ENCODE assay signal across 7 mouse cellular contexts in the genomic region with DNA sequence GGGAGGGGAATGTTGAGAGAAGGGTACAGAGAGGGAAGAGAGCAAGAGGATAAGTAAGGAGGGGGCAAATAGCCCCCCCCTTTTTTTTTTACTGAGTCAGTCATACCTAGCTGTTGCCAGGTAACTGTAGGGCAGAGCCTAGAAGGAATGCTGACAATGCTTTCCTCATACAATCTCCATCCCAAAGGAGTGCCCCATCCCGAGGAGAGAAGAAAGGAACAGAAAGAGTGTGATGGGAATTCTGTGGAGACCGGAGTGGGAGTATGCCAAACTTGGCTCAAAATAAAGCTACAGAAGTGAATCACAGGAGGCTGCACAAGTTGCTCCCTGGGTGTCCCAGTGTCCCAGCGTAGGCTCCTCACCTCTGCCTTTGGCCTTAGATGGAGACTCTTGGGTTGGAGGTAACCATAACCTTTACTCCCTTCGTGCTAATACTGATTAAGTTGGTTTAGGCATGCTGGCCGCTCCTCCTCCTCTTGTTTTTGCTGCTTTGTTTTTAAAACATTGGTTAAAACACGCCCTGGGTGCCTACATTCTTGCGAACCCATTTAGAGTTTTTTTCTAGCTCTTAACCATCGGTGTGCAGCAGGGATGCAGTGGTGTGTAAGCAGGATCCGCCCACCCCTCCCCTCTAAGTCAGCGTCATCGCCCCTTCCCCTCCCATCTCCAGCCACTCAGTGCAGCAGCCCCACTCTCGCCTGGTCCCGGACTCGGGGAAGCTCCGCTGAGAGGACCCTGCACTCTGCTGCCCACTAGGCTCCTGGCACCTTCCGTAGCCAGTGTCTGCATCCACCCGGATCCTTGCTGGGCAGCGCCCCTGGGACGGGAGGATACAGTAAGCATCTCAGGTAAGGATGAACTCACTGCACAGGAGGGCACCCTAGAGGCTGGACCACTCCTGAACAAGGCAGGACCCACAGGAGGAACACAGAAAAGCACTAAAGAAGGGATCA. TPM values are rescaled to one million over a fixed set of nuclear protein-coding genes. Genes with fewer than 3 reads are reported as not detected.
A peak's percentile ranks its signal among the peaks of the same experiment; 100 is the strongest.
DNase-seq lines count a peak whose midpoint lies in the region; ATAC-seq lines count a peak whose summit lies in the region.

Gene Prss35, plus strand, starts transcription at position 691 of the 953 bp plus-strand sequence.

- peak; percentile 63 to 64 for DNase-seq in right cerebral cortex, postnatal 10 days (ENCODE audit: low spot score in 2 of 2)
- DNase-seq in right cerebral cortex, adult 18-20 months, result no peak
- DNase-seq in embryo, embryonic 9.5 days (ENCODE audit: extremely low spot score), result peak; percentile 57
- DNase-seq in heart, postnatal 4 days, result peak; percentile 28
- DNase-seq in right cerebral cortex, postnatal 25 days, result peak; percentile 29
- no peak for DNase-seq in thymus, postnatal 14 days

- H3K27ac ChIP-seq in liver, embryonic 12.5 days, result no peak within 1 kb of the TSS

- peak within 1 kb of the TSS; percentile 35 for H3K4me2 ChIP-seq in liver, embryonic 12.5 days

- no peak within 1 kb of the TSS for H3K4me3 ChIP-seq in liver, embryonic 12.5 days

- ATAC-seq in liver, embryonic 12.5 days, result no peak

- no peaks in the 10 kb centered on the region for H3K4me1 ChIP-seq in liver, embryonic 12.5 days

- WGBS in liver, embryonic 12.5 days (ENCODE audit: insufficient replicate concordance), result 5% methylated on average over 19 of the region's 19 CpGs

- no peaks in the 10 kb centered on the region for H3K9me3 ChIP-seq in liver, embryonic 12.5 days (replicated peaks)

- no peak within 1 kb of the TSS for H3K9ac ChIP-seq in liver, embryonic 12.5 days

- H3K36me3 ChIP-seq in liver, embryonic 12.5 days, result no peaks in the 10 kb centered on the region

- peaks cover 20% of the 10 kb centered on the region; the same call in 1 of the 2 replicates for H3K27me3 ChIP-seq in liver, embryonic 12.5 days (replicated peaks)

RNA-seq across cellular contexts. Expression of gene Prss35, which starts in this region (rescaled TPM):
- total RNA-seq in heart, postnatal 4 days (2021), result 1 to 10 TPM; 6.6 to 7.7 TPM
- 0.58 and 1.3 TPM in 2 replicates for polyA plus RNA-seq in liver, embryonic 12.5 days (2016; fragmentation: Nextera tagmentation; extraction: Ambion mirVana)

Comparison
In these comparisons a context has a peak if more than half of its experiments do, and no peak if none do; other contexts are left out.
1. DNase-seq: peak in right cerebral cortex, postnatal 10 days (2 of 2), embryo, embryonic 9.5 days (single experiment), heart, postnatal 4 days (single experiment) and right cerebral cortex, postnatal 25 days (single experiment); none in right cerebral cortex, adult 18-20 months (single experiment) and thymus, postnatal 14 days (single experiment).